Mouse (Mus musculus) megakaryocyte, embryonic 14.5 days (primary cell): Measurements from ENCODE around the gene Cldn15. TPM values are rescaled to one million over a fixed set of nuclear protein-coding genes. Genes with fewer than 3 reads are reported as not detected.

Experiments used
- H3K27me3 ChIP-seq: replicated peaks from 2 replicates; pipeline ENCODE3; 2012; ENCODE audit warnings: inconsistent platforms
- H3K36me3 ChIP-seq: replicated peaks from 2 replicates; pipeline ENCODE3; 2012; ENCODE audit warnings: low read length, inconsistent platforms, mixed read lengths
- H3K4me1 ChIP-seq: 2 replicates; pipeline ENCODE4 v1.6.1; 2012; ENCODE audit warnings: inconsistent platforms
- H3K4me3 ChIP-seq: replicated peaks from 2 replicates; pipeline ENCODE3; 2012; ENCODE audit warnings: moderate library complexity, mild to moderate bottlenecking, inconsistent platforms
- H3K9me3 ChIP-seq: 2 replicates; pipeline ENCODE4 v1.6.1; 2012; ENCODE audit warnings: inconsistent platforms
- FLI1 ChIP-seq: IDR thresholded peaks from 2 replicates; pipeline ENCODE4 v1.6.1; 2012; ENCODE audit warnings: low read length, inconsistent platforms, mixed read lengths
- GATA1 ChIP-seq: IDR thresholded peaks from 3 replicates; pipeline ENCODE4 v1.6.1; 2012; ENCODE audit warnings: mixed read lengths, low read length, inconsistent platforms, borderline replicate concordance
- polyA plus RNA-seq: library from polyadenylated mRNA; stranded (reverse); fragments of >175 nt; gene quantifications from 2 replicates; pipeline ENCODE4 v1.2.3, GENCODE M21; 2012; ENCODE audit warnings: low replicate concordance; ENCODE audit not compliant: insufficient read depth

The Cldn15 gene
- polyA plus RNA-seq, 1 experiment = 4.8 TPM

DNA sequence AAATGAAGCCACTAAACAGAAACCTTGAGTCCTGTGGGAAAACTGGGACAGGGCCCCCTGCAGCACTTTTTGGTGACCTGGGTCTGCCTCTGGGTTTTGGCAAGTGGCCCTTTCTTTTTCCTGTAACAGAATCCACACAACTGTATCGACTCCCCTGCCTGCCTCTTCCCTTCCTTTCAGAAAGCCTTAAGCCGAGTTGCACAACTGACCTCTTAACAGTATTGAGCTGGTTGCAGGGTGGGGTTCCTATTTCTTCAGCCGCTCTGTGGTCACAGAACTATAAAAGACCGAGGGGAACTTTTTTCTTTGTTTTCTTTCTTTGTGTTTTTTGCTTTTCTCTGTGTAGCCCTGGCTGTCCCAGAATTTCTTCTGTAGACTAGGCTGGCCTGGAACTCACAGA is 11.4 kb downstream of the Cldn15 start:
- peaks cover 6% of the 10 kb centered on the region for H3K9me3 ChIP-seq
- TF ChIP-seq GATA1 (no peak), FLI1 (no peak)

DNA sequence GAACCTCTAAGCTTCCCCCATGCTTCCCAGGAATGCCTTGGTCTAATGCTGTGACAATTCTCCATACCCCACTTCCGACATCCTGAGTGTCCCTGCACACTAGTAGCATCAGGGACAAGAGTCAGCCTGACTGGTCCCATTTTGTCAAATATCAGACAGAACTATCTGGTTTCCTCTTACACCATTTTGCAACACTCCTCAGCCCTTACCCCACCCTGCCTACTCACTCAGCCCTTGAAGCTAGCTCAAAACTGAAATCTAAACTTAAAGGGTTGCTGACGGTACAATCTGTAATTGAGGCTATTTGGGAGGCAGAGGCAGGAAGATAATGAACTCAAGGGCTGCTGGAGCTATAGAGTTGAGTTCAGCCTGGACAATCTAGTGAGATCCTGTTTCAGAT is 13.3 kb downstream of the Cldn15 start:
- Histone ChIP-seq H3K4me1 (peaks cover 9% of the 10 kb centered on the region; the same call in 1 of the 2 replicates), H3K36me3 (peaks cover 51% of the 10 kb centered on the region), H3K9me3 (peaks cover 6% of the 10 kb centered on the region), H3K4me3 (no peak overlapping the region), H3K27me3 (peaks cover 7% of the 10 kb centered on the region)
- TF ChIP-seq GATA1 = no peak

More for the DNA sequence above, 11.4 kb downstream of the Cldn15 start:
- Histone ChIP-seq H3K4me3 (no peak overlapping the region), H3K36me3 (peaks cover 31% of the 10 kb centered on the region), H3K27me3 (peaks cover 16% of the 10 kb centered on the region), H3K4me1 (peaks cover 20% of the 10 kb centered on the region)

DNA sequence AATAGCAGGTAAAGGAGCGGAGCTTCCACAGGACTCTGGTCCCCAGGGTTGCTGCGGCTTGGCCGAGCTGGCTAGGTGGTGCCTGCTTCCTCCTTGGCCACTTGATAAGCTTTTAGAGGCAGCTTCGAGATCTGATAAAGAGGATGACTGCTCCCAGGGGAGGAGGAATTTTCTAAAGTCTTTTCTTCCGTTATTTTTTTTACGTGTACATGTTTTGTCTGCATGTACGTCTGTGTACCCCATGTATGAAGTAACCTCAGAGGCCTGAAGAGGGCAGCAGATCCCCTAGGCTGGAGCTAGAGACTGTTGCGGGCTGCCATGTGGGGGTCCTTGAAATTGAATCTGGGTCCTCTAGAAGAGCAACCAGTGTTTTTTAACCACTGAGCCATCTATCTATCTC is 14.6 kb downstream of the Cldn15 start:
- Histone ChIP-seq H3K36me3 (peaks cover 55% of the 10 kb centered on the region), H3K4me3 (no peak overlapping the region), H3K4me1 (peaks cover 12% of the 10 kb centered on the region), H3K9me3 (peaks cover 6% of the 10 kb centered on the region), H3K27me3 (no peaks in the 10 kb centered on the region)
- TF ChIP-seq GATA1 (no peak), FLI1 (no peak)

DNA sequence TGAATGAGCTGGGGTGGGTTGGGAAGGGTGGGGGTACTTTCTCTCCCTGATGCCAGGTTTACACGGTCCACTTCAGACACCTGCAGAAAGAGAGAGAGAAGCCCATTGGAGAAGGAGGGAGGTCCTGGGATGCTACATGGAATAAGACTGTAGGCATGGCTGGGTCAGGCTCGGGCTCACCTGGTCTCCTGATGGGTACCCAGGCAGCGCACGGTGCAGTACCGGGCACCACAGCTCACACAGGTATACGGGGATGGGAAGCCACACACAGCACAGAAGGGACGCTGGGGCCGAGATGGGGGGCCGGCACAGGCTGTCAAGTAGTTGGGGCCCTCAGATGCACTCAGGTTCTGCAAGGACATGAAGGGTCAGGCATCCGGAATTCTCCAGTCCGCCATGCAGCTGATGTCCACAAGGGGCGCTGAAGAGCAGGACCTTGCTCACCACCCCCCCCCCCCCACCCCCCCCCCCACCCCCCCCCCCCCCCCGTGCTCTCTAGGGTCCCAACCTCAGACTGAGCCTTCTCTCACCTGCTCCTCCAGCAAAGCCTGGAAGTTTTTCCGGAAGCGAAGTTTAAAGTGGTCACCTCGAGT is 16.0 kb downstream of the Cldn15 start:
- H3K9me3 ChIP-seq = peaks cover 6% of the 10 kb centered on the region
- H3K27me3 ChIP-seq = no peaks in the 10 kb centered on the region
- TF ChIP-seq GATA1 = no peak
- TF ChIP-seq FLI1 = no peak
- peaks cover 55% of the 10 kb centered on the region for H3K36me3 ChIP-seq
- H3K4me3 ChIP-seq = no peak overlapping the region
- H3K4me1 ChIP-seq = peaks cover 18% of the 10 kb centered on the region

DNA sequence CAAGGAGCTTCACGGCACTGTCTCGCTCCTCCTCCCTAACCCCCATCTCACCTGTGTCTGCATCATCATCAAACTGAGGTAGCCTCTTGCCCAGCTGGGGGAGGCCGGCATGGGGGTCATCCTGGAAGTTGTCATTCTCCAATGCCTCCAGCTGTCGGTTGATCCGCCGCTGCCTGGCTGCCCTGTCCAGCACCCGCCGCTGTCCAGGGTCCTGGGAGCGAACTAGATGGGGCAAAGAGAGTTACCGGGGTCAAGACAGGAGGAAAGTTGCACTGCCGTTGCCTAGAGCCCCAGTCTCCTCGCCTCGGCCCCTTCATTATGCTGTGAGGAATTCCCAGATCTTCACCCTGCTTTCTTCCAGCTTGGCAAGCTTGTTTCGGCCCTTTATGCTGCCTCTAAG is 18.4 kb downstream of the Cldn15 start:
- Histone ChIP-seq H3K4me1 (peaks cover 34% of the 10 kb centered on the region), H3K27me3 (no peaks in the 10 kb centered on the region), H3K9me3 (no peaks in the 10 kb centered on the region), H3K36me3 (peaks cover 64% of the 10 kb centered on the region), H3K4me3 (no peak overlapping the region)
- TF ChIP-seq GATA1 = no peak
- no peak for TF ChIP-seq FLI1

DNA sequence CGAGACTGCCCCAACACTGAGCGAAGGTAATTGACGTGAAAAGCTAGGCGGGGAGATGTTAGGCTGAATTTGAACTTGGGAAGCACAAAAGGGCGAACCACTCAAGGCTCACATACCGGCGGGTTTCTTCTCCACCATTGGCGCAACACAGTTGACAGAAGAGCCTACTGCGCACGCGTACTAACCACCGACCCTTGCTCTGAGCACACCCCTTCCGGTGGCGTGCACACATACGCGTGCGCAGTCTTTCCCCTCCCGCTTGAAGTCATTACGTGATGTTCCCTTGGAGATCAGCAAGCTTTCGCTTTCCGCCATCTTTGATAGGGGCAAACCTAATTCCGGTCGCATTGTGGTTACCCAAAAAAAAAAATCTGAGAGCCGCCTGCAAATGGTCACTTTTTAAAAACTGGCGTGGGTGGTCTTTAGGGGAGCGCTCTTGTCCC is 20.3 kb downstream of the Cldn15 start, which contains the start of gene Plod3:
Gene Plod3 (plus strand): TSS at position 325 of the 443 bp plus-strand sequence.
- Histone ChIP-seq H3K4me3 (peak within 1 kb of the TSS; percentile 95), H3K9me3 (no peaks in the 10 kb centered on the region), H3K36me3 (peaks cover 67% of the 10 kb centered on the region), H3K27me3 (no peaks in the 10 kb centered on the region), H3K4me1 (peaks cover 40% of the 10 kb centered on the region)
- TF ChIP-seq FLI1 (no peak), GATA1 (no peak)

DNA sequence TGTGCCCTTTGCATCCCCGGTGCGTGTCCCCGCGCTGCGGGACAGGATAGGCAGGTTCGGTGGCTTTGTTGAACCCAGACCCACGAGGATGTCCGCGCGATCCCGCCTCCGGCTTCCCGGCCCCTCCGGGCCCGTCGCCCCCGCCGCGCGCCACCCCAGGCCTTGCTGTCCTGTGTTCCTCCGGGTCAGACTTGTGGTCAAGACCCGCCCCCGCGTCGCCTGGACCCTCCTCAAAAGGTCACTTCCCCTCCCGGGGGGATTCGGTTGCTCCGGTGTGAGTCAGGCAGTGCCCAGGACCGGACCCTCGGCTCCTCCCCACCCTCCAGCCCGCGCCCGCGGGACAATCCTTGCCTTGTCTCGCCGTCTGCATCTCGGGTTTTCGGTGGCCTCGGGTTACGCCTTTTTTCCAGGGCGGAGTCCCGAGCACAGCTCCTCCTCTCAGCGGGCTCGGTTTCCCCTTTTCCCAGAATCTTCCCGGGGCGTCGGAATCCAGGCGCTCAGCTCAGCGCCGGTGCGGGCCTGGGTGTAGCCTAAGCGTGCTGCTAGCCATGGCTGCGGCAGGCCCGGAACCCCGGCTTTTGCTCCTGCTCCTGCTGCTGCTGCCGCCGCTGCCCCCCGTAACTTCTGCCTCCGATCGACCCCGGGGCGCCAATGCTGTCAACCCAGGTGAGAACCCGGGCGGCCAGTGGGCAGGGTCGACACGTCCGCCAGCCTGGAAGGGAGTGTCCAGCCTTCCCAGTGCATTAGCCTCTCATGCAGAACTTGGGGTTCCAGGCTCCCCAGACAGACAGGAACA is 20.9 kb downstream of the Cldn15 start:
- peak overlapping the region; percentile 95 for H3K4me3 ChIP-seq
- no peaks in the 10 kb centered on the region for H3K27me3 ChIP-seq
- H3K36me3 ChIP-seq = peaks cover 67% of the 10 kb centered on the region
- peaks cover 40% of the 10 kb centered on the region for H3K4me1 ChIP-seq
- TF ChIP-seq FLI1 (no peak), GATA1 (no peak)
- H3K9me3 ChIP-seq = no peaks in the 10 kb centered on the region

DNA sequence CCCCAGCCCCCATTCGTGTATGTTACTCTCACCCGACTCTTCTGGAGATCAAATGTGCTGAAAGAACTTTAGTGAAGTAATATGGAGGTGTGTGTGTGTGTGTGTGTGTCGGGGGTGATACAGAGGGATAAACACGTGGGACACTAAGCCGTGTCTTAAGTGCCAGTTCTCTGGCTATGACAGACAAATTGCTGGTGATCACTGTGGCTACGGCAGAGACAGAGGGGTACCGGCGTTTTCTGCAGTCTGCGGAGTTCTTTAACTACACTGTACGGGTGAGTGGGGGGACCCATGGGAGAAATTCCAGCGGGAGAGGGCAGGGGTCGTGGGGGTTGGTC is 21.5 kb downstream of the Cldn15 start, which contains the start of gene Znhit1:
Gene Znhit1 (minus strand): TSS at position 88 of the 338 bp plus-strand sequence.
- TF ChIP-seq FLI1 (no peak), GATA1 (no peak)
- Histone ChIP-seq H3K4me3 (peak within 1 kb of the TSS; percentile 95), H3K36me3 (peaks cover 67% of the 10 kb centered on the region), H3K27me3 (no peaks in the 10 kb centered on the region), H3K4me1 (peaks cover 40% of the 10 kb centered on the region), H3K9me3 (no peaks in the 10 kb centered on the region)

DNA sequence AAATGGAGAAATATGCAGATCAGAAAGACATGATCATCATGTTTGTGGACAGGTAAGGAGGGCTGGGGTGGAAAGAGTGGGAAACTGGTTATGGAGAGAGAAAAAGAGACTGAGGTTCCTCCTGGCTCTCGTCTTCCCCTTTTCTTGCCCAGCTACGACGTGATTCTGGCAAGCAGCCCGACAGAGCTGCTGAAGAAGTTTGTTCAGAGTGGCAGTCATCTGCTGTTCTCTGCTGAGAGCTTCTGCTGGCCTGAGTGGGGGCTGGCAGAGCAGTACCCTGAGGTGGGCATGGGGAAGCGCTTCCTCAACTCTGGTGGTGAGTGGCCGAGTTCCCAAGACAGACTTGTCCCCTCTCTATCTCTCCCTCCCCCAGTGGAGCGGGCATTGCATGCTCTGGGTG is 22.0 kb downstream of the Cldn15 start:
- H3K9me3 ChIP-seq = no peaks in the 10 kb centered on the region
- peak overlapping the region; percentile 95 for H3K4me3 ChIP-seq
- peaks cover 67% of the 10 kb centered on the region for H3K36me3 ChIP-seq
- TF ChIP-seq GATA1 (no peak), FLI1 (no peak)
- no peaks in the 10 kb centered on the region for H3K27me3 ChIP-seq
- H3K4me1 ChIP-seq = peaks cover 40% of the 10 kb centered on the region

DNA sequence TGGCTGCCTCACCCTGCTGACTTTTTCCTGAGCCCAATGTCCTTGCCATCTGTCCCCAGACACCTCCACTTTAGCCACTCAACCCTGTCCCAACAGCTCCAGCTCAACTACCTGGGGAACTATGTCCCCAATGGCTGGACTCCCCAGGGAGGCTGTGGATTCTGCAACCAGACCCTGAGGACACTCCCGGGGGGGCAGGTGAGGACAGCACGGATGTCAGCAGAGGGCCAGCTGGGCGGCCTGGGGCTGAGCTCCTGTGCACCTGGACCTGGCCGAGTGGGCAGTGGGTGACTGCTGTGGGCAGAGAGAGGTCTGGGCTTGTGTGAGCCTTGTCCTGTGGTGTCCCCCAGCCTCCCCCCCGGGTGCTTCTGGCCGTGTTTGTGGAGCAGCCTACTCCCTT is 23.4 kb downstream of the Cldn15 start:
- Histone ChIP-seq H3K9me3 (no peaks in the 10 kb centered on the region), H3K27me3 (no peaks in the 10 kb centered on the region), H3K4me3 (no peak overlapping the region), H3K4me1 (peaks cover 42% of the 10 kb centered on the region), H3K36me3 (peaks cover 67% of the 10 kb centered on the region)
- no peak for TF ChIP-seq GATA1
- no peak for TF ChIP-seq FLI1
